ENCODE assay signal across 15 mouse cellular contexts in genomic region chr7:66858247-66859075, GRCm38 (mm10). TPM values are rescaled to one million over a fixed set of nuclear protein-coding genes. Genes with fewer than 3 reads are reported as not detected.
DNase-seq lines count a peak whose midpoint lies in the region; ATAC-seq and TF ChIP-seq lines count a peak whose summit lies in the region.
"Had no signal": no experiment of that assay in that cellular context is flagged by ENCODE, and none has a peak within 500 bp of the region (broad histone marks: within the 10 kb centered on the region; RNA-seq: fewer than 3 reads in every experiment).

No protein-coding gene starts in this region.

- 37% methylated on average over 12 of the region's 12 CpGs for WGBS in lung, embryonic 16.5 days
- WGBS in lung, adult 2 months: 49% methylated on average over 12 of the region's 12 CpGs
- 23% methylated on average over 12 of the region's 12 CpGs for WGBS in embryonic facial prominence, embryonic 15.5 days
- 53% methylated on average over 12 of the region's 12 CpGs for WGBS in limb, embryonic 11.5 days
- 42% methylated on average over 12 of the region's 12 CpGs for WGBS in stomach, embryonic 16.5 days

- H3K9me3 ChIP-seq in lung, embryonic 16.5 days (ENCODE audit: control insufficient read depth, low read length): no peaks in the 10 kb centered on the region
- H3K9me3 ChIP-seq in embryonic facial prominence, embryonic 15.5 days (replicated peaks): no peaks in the 10 kb centered on the region
- no peaks in the 10 kb centered on the region for H3K9me3 ChIP-seq in limb, embryonic 11.5 days (ENCODE audit: control insufficient read depth, low read length)
- no peaks in the 10 kb centered on the region for H3K9me3 ChIP-seq in stomach, embryonic 16.5 days (replicated peaks; ENCODE audit: control insufficient read depth, low read length)
- H3K9me3 ChIP-seq: hindbrain, embryonic 12.5 days had no signal

- H3K4me2 ChIP-seq in lung, embryonic 16.5 days (ENCODE audit: low read depth, low read length): no peak overlapping the region
- H3K4me2 ChIP-seq in embryonic facial prominence, embryonic 15.5 days (replicated peaks): no peak overlapping the region; the same call in 1 of the 2 replicates
- no peak overlapping the region for H3K4me2 ChIP-seq in limb, embryonic 11.5 days (ENCODE audit: low read depth, severe bottlenecking)
- H3K4me2 ChIP-seq in stomach, embryonic 16.5 days (ENCODE audit: low read depth, low read length): no peak overlapping the region
- H3K4me2 ChIP-seq: hindbrain, embryonic 12.5 days had no signal

- H3K27ac ChIP-seq in lung, embryonic 16.5 days (ENCODE audit: low read length): peak overlapping the region; percentile 74
- peak overlapping the region; percentile 63; the same call in 1 of the 2 replicates for H3K27ac ChIP-seq in embryonic facial prominence, embryonic 15.5 days (replicated peaks)
- H3K27ac ChIP-seq in limb, embryonic 11.5 days (replicated peaks; ENCODE audit: low read depth, low read length): no peak overlapping the region
- peak overlapping the region; percentile 42; the same call in 1 of the 2 replicates for H3K27ac ChIP-seq in stomach, embryonic 16.5 days (ENCODE audit: low read length)
- H3K27ac ChIP-seq: hindbrain, embryonic 12.5 days; liver, embryonic 14.5 days had no signal

- peaks cover 4% of the 10 kb centered on the region; the same call in 1 of the 2 replicates for H3K36me3 ChIP-seq in lung, embryonic 16.5 days (ENCODE audit: control insufficient read depth, insufficient read depth, low read length)
- H3K36me3 ChIP-seq in embryonic facial prominence, embryonic 15.5 days: peaks cover 6% of the 10 kb centered on the region; the same call in 1 of the 2 replicates
- no peaks in the 10 kb centered on the region; the same call in 1 of the 2 replicates for H3K36me3 ChIP-seq in limb, embryonic 11.5 days (ENCODE audit: control insufficient read depth, insufficient read depth, low read length)
- H3K36me3 ChIP-seq in stomach, embryonic 16.5 days (ENCODE audit: control insufficient read depth, insufficient read depth, low read length): no peaks in the 10 kb centered on the region
- H3K36me3 ChIP-seq: hindbrain, embryonic 12.5 days had no signal

- H3K4me1 ChIP-seq in lung, embryonic 16.5 days (replicated peaks; ENCODE audit: control insufficient read depth, insufficient read depth, low read length): peaks cover 2% of the 10 kb centered on the region
- peaks cover 2% of the 10 kb centered on the region; the same call in 1 of the 2 replicates for H3K4me1 ChIP-seq in lung, adult 2 months (ENCODE audit: control insufficient read depth, insufficient read depth, low read length)
- H3K4me1 ChIP-seq in embryonic facial prominence, embryonic 15.5 days: peaks cover 17% of the 10 kb centered on the region
- H3K4me1 ChIP-seq in limb, embryonic 11.5 days (ENCODE audit: control insufficient read depth, insufficient read depth, low read length): peaks cover 4% of the 10 kb centered on the region
- H3K4me1 ChIP-seq in stomach, embryonic 16.5 days (ENCODE audit: control insufficient read depth, insufficient read depth, low read length): 0 out of 2 replicates have a peak, but pooled peaks cover 8% of the 10 kb centered on the region
- H3K4me1 ChIP-seq: megakaryocyte, embryonic 14.5 days had no signal

- no peaks in the 10 kb centered on the region for H3K27me3 ChIP-seq in lung, embryonic 16.5 days (ENCODE audit: control insufficient read depth, insufficient read depth, low read depth, low read length)
- no peaks in the 10 kb centered on the region for H3K27me3 ChIP-seq in embryonic facial prominence, embryonic 15.5 days
- no peaks in the 10 kb centered on the region for H3K27me3 ChIP-seq in limb, embryonic 11.5 days (ENCODE audit: control insufficient read depth, insufficient read depth, low read length)
- no peaks in the 10 kb centered on the region for H3K27me3 ChIP-seq in stomach, embryonic 16.5 days (ENCODE audit: control insufficient read depth, insufficient read depth, low read length)
- H3K27me3 ChIP-seq: hindbrain, embryonic 12.5 days had no signal

- ATAC-seq in lung, embryonic 16.5 days (ENCODE audit: low read depth): peak; percentile 91
- peak; percentile 72 for ATAC-seq in embryonic facial prominence, embryonic 15.5 days (ENCODE audit: insufficient number of reproducible peaks, low FRiP score, low TSS enrichment, low read depth)
- ATAC-seq in limb, embryonic 11.5 days (ENCODE audit: insufficient number of reproducible peaks, low FRiP score, low TSS enrichment, low read depth): no peak; the same call in 1 of the 2 replicates
- peak; percentile 66; the same call in 1 of the 2 replicates for ATAC-seq in stomach, embryonic 16.5 days (ENCODE audit: insufficient read depth, low FRiP score)
- ATAC-seq: CD4-positive, CD25-positive, alpha-beta regulatory T cell, adult 4 months; midbrain, embryonic 16.5 days had no signal

- no peak overlapping the region for H3K4me3 ChIP-seq in lung, embryonic 16.5 days (ENCODE audit: low read length)
- no peak overlapping the region for H3K4me3 ChIP-seq in lung, adult 2 months (replicated peaks; ENCODE audit: extremely low read depth, low read depth, low read length)
- H3K4me3 ChIP-seq in embryonic facial prominence, embryonic 15.5 days (replicated peaks): no peak overlapping the region
- no peak overlapping the region for H3K4me3 ChIP-seq in limb, embryonic 11.5 days (ENCODE audit: low read depth, low read length)
- H3K4me3 ChIP-seq in stomach, embryonic 16.5 days (replicated peaks; ENCODE audit: low read length): no peak overlapping the region
- H3K4me3 ChIP-seq: hindbrain, embryonic 12.5 days; megakaryocyte, embryonic 14.5 days had no signal

- DNase-seq in lung, adult 2 months: no peak
- DNase-seq in limb, embryonic 11.5 days (ENCODE audit: low spot score): peak; percentile 33
- DNase-seq in spleen, postnatal 4 days (ENCODE audit: low spot score in 2 of 2): no peak
- DNase-seq in heart, adult 9 months (ENCODE audit: low spot score in 2 of 2): no peak
- DNase-seq: adrenal gland, postnatal 14 days; kidney, postnatal 14 days; thymus, postnatal 14 days had no signal

- no peak overlapping the region for H3K9ac ChIP-seq in lung, embryonic 16.5 days (ENCODE audit: low read length)
- no peak overlapping the region for H3K9ac ChIP-seq in embryonic facial prominence, embryonic 15.5 days
- H3K9ac ChIP-seq in limb, embryonic 11.5 days (ENCODE audit: low read length): no peak overlapping the region
- no peak overlapping the region for H3K9ac ChIP-seq in stomach, embryonic 16.5 days (ENCODE audit: low read length)
- H3K9ac ChIP-seq: hindbrain, embryonic 12.5 days; liver, embryonic 14.5 days had no signal

- TF ChIP-seq CTCF in lung, adult 2 months (IDR thresholded peaks at IDR 0.05; ENCODE audit: insufficient read depth, low read length): no peak

- TF ChIP-seq POLR2A in lung, adult 2 months (IDR thresholded peaks at IDR 0.05; ENCODE audit: borderline replicate concordance, extremely low read depth, low read depth, low read length): no peak

RNA-seq across cellular contexts. Expression of gene Adamts17, which starts 18.9 kb away (rescaled TPM):
- polyA plus RNA-seq in lung, embryonic 16.5 days (2015; fragmentation: Nextera tagmentation; extraction: Ambion mirVana): 15.4 and 15.9 TPM in 2 replicates
- polyA plus RNA-seq in lung, adult 2 months (2012; rRNA removed): 7.2 and 7.5 TPM in 2 replicates
- polyA plus RNA-seq in embryonic facial prominence, embryonic 15.5 days (2015; fragmentation: Nextera tagmentation; extraction: Ambion mirVana): 12.7 and 17.4 TPM in 2 replicates
- 7.7 and 8.4 TPM in 2 replicates for polyA plus RNA-seq in limb, embryonic 11.5 days (2014; fragmentation: Nextera tagmentation; extraction: Ambion mirVana)
- polyA plus RNA-seq in stomach, embryonic 16.5 days (2015; fragmentation: Nextera tagmentation; extraction: Ambion mirVana): 5.3 and 5.9 TPM in 2 replicates
